Mouse (Mus musculus) frontal cortex, adult 2 months (tissue): ENCODE measurements at regions not wholly inside any gene's neighbourhood (a gene's known extent, or its start where the extent isn't known, plus 50 kb on each side); places are given as distances from the start of the nearest gene placed in this dataset.

Experiments
- DNase-seq, 2 experiments: peaks; one replicate each; pipeline ENCODE4 v3.0.0; 2022; ENCODE audit warnings: low spot score in 1 of 2; ENCODE audit errors: extremely low spot score in 1 of 2

DNA sequence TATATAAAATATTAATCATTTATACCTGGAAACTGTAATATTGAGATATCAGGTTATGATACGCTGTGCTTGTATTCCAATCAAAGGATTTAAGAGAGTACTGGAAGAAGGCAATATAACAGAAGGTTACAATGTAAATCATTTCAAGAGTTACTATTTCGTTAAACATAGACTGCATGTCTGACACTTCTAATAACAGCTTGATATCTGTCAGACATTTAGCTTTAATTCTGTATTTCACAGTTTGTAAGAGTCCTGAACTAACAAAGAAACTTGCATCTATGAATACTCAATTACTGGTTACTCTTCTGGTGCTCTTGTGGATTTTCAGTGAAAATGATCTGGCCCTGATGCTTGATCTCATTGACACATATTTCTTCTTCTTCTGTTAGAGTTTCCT lies 840.6 kb downstream of the Cdh9 start:
- no peak for DNase-seq

DNA sequence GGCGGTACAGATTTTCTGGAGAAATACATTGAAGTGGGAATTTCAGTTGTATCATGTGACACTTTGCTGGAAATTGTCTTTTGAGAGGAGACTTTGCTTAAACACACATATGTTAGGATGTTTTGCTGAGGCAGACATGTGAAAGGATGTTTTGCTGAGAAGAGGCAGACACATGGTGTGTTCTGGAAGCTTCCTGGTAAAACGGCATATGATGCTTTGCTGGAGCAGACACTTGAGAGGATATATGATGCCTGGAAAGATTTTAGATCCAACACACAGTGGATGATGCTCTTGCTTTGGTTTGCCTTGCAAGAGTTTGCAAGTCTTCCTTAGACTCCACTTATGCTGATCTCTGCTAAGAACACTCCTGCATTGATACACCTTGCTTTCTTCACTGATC lies 860.1 kb downstream of the Cdh9 start:
- no peak for DNase-seq

DNA sequence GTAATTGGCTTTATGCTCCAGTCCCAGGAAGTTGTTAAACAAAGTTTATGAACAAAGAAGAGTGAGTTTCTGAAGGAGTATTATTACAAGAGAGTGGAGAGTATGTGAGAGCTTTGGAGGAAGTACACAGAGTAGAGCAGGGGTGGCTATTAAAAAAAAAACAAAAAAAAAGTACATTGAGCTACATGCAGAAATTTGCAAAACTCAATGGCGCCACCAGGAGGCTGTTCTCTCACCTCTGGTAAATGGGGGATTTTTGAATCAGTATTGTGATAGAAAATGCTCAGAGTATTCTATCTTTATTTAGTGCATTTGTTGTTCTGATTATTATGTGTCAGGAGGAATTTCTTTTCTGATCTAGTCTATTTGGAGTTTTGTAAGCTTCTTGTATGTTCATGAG lies 875.8 kb downstream of the Cdh9 start:
- peak in 1 of 2 experiments; percentile 21 for DNase-seq

DNA sequence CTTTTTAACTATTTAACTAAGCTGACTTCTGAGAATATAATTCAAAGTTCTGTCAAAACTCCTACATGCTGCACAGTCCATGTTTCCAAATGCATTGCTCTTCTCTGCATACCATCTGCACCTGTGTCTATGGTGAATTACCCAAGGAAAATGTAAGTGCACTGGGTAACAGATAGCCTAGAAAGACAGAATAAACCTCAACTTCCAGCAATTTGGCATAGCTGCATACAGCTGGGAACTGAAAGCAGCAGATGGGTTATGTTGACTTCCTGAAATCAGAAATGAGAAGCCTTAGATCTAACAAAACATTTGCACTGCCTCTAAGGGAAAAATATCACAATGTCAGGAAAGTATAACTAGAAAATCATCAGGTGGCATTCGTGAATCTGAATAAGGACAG lies 886.4 kb downstream of the Cdh9 start:
- peak in 1 of 2 experiments; percentile 6 for DNase-seq

DNA sequence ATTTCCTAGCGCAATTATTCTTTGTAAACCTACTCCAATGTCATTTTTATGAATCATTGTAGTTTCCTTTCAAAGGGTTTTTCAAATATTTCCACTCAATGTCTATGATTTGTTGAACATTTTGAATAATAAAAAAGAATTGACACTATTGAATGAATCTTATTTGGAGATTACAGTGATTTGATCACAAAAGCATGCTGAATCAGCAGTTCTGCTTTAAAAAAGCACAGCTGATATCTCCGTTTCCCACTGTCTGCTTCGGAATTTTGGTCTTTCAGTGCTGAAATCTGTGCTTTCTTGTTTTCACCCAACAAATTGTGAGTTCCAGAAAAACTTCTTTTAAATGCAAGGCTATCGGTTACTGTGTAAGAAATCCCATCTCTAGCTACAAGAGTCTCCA lies 912.7 kb downstream of the Cdh9 start:
- DNase-seq, result no peak
